Mouse (Mus musculus) E14TG2a.4 (cell line): ENCODE measurements around the gene Cadm1.

Source experiments
- CTCF ChIP-seq: conservative IDR thresholded peaks from 2 replicates; pipeline ENCODE4 v1.5.1; 2014; ENCODE audit warnings: low read length
- POU5F1 ChIP-seq: IDR thresholded peaks from 2 replicates; pipeline ENCODE4 v1.6.1; 2014; ENCODE audit warnings: low read length, borderline replicate concordance

- TF ChIP-seq CTCF (no peak), POU5F1 (no peak)
Measured at GRCm38 (mm10) chr9:47628550-47628949, 98.6 kb downstream of the Cadm1 start.
